Comparison of ENCODE assay signal across 8 mouse cellular contexts in genomic region chr10:67311277-67311959, GRCm38 (mm10). TPM values are rescaled to one million over a fixed set of nuclear protein-coding genes. Genes with fewer than 3 reads are reported as not detected.
A peak's percentile ranks its signal among the peaks of the same experiment; 100 is the strongest.
DNase-seq lines count a peak whose midpoint lies in the region; ATAC-seq and TF ChIP-seq lines count a peak whose summit lies in the region.

No protein-coding gene starts in this region.

- no peaks in the 10 kb centered on the region for H3K9me3 ChIP-seq in MEL (replicated peaks; ENCODE audit: insufficient read depth, low read length)
- H3K9me3 ChIP-seq in limb, embryonic 13.5 days: no peaks in the 10 kb centered on the region
- no peaks in the 10 kb centered on the region for H3K9me3 ChIP-seq in midbrain, embryonic 16.5 days (replicated peaks; ENCODE audit: control insufficient read depth, low read length, poor library complexity, severe bottlenecking)

- peaks cover 0 to 52% of the 10 kb centered on the region in 2 experiments; a peak in 2 of 4 replicates for H3K36me3 ChIP-seq in MEL (ENCODE audit: control insufficient read depth in 1 of 2, insufficient read depth in 2 of 2, low read length in 2 of 2)
- no peaks in the 10 kb centered on the region for H3K36me3 ChIP-seq in kidney, adult 2 months (ENCODE audit: control insufficient read depth, insufficient read depth, low read length)
- no peaks in the 10 kb centered on the region for H3K36me3 ChIP-seq in limb, embryonic 13.5 days
- no peaks in the 10 kb centered on the region for H3K36me3 ChIP-seq in midbrain, embryonic 16.5 days (ENCODE audit: control insufficient read depth, insufficient read depth, low read length)

- TF ChIP-seq EP300 in MEL (IDR thresholded peaks at IDR 0.05; ENCODE audit: low read depth in 1 of 2, low read length in 2 of 2): no peak

- H3K27me3 ChIP-seq in MEL (ENCODE audit: control insufficient read depth in 1 of 2, insufficient read depth in 2 of 2, low read length in 2 of 2): no peaks in the 10 kb centered on the region
- H3K27me3 ChIP-seq in kidney, adult 2 months (replicated peaks; ENCODE audit: control insufficient read depth, insufficient read depth, low read length): no peaks in the 10 kb centered on the region
- H3K27me3 ChIP-seq in limb, embryonic 13.5 days: no peaks in the 10 kb centered on the region
- no peaks in the 10 kb centered on the region for H3K27me3 ChIP-seq in midbrain, embryonic 16.5 days (ENCODE audit: control insufficient read depth, insufficient read depth, low read depth, low read length)

- intact Hi-C loops in gastrocnemius, adult 2 months (cut with DNase I): loop anchor here (1.0 kb wide), 1 partner anchor 46 kb away; no protein-coding TSS in a partner anchor

- peaks cover 22% of the 10 kb centered on the region for H3K79me2 ChIP-seq in MEL (ENCODE audit: control insufficient read depth, insufficient read depth, low read length, poor library complexity)

- no peak overlapping the region for H3K9ac ChIP-seq in MEL (ENCODE audit: control insufficient read depth, low read depth, low read length, poor library complexity, severe bottlenecking)
- H3K9ac ChIP-seq in limb, embryonic 13.5 days: no peak overlapping the region
- H3K9ac ChIP-seq in midbrain, embryonic 16.5 days (ENCODE audit: low read depth, low read length): no peak overlapping the region

- peak; percentile 40 to 67 (median 64) for TF ChIP-seq CTCF in MEL (IDR thresholded peaks at IDR 0.05 in 2 of 3, conservative IDR thresholded peaks at IDR 0.05 in 1 of 3; ENCODE audit: control insufficient read depth in 1 of 3, insufficient read depth in 1 of 3, low read depth in 2 of 3, low read length in 3 of 3, poor library complexity in 1 of 3, severe bottlenecking in 1 of 3)
- peak; percentile 90 for TF ChIP-seq CTCF in gastrocnemius, adult 2 months (IDR thresholded peaks at IDR 0.05)
- peak; percentile 87 for TF ChIP-seq CTCF in kidney, adult 2 months (conservative IDR thresholded peaks at IDR 0.05; ENCODE audit: insufficient read depth, insufficient read length, low read depth, low read length)

- TF ChIP-seq RAD21 in MEL (IDR thresholded peaks at IDR 0.05; ENCODE audit: low read depth, low read length): peak; percentile 54

- ATAC-seq in limb, embryonic 13.5 days (ENCODE audit: low FRiP score, low read depth): peak; percentile 67; the same call in 1 of the 2 replicates
- ATAC-seq in midbrain, embryonic 16.5 days: 0 out of 2 replicates have a peak, but pooled peaks have one; percentile 67

- no peak overlapping the region for H3K4me2 ChIP-seq in limb, embryonic 13.5 days (replicated peaks)
- no peak overlapping the region for H3K4me2 ChIP-seq in midbrain, embryonic 16.5 days (ENCODE audit: low read length)

- 12% methylated on average over 9 of the region's 9 CpGs for WGBS in kidney, adult 2 months
- WGBS in limb, embryonic 13.5 days: 19% methylated on average over 9 of the region's 9 CpGs
- WGBS in midbrain, embryonic 16.5 days: 37% methylated on average over 9 of the region's 9 CpGs

- no peak overlapping the region for H3K4me3 ChIP-seq in MEL (ENCODE audit: control insufficient read depth in 1 of 2, insufficient read depth in 1 of 2, low read depth in 2 of 2, low read length in 2 of 2)
- H3K4me3 ChIP-seq in gastrocnemius, adult 2 months: no peak overlapping the region
- no peak overlapping the region for H3K4me3 ChIP-seq in kidney, adult 2 months (ENCODE audit: insufficient read depth, low read depth, low read length)
- no peak overlapping the region for H3K4me3 ChIP-seq in limb, embryonic 13.5 days
- H3K4me3 ChIP-seq in midbrain, embryonic 16.5 days (ENCODE audit: low read depth, low read length): no peak overlapping the region

- no peaks in the 10 kb centered on the region for H3K4me1 ChIP-seq in MEL (ENCODE audit: control insufficient read depth in 1 of 2, insufficient read depth in 2 of 2, low read length in 2 of 2)
- H3K4me1 ChIP-seq in kidney, adult 2 months (ENCODE audit: control insufficient read depth, insufficient read depth, low read length): no peaks in the 10 kb centered on the region
- H3K4me1 ChIP-seq in limb, embryonic 13.5 days: no peaks in the 10 kb centered on the region
- no peaks in the 10 kb centered on the region for H3K4me1 ChIP-seq in midbrain, embryonic 16.5 days (ENCODE audit: control insufficient read depth, insufficient read depth, low read length)

- no peak overlapping the region for H3K27ac ChIP-seq in MEL (ENCODE audit: control insufficient read depth, low read depth, low read length)
- no peak overlapping the region for H3K27ac ChIP-seq in gastrocnemius, adult 2 months
- H3K27ac ChIP-seq in kidney, adult 2 months (ENCODE audit: insufficient read depth, low read depth, low read length): no peak overlapping the region
- H3K27ac ChIP-seq in limb, embryonic 13.5 days: no peak overlapping the region
- H3K27ac ChIP-seq in midbrain, embryonic 16.5 days (ENCODE audit: low read length): no peak overlapping the region

- no peak for TF ChIP-seq POLR2A in MEL (IDR thresholded peaks at IDR 0.05; ENCODE audit: control insufficient read depth in 1 of 2, insufficient read depth in 1 of 2, low read depth in 1 of 2, low read length in 2 of 2, poor library complexity in 1 of 2)
- TF ChIP-seq POLR2A in kidney, adult 2 months (IDR thresholded peaks at IDR 0.05; ENCODE audit: low read depth, low read length): no peak

- peak; percentile 87 for DNase-seq in 416B (ENCODE audit: low read depth)
- peak; percentile 59 for DNase-seq in MEL (ENCODE audit: low read depth, low spot score)
- peak; percentile 50 to 53 for DNase-seq in cerebellum, postnatal 36 days
- peak; percentile 73 for DNase-seq in gastrocnemius, adult 2 months
- DNase-seq in kidney, adult 2 months: peak; percentile 80
- peak; percentile 37 to 48 for DNase-seq in thymus, postnatal 36 days

TF ChIP-seq in MEL, 35 proteins besides CTCF, POLR2A, EP300 and RAD21:
- TF ChIP-seq MEF2A (IDR thresholded peaks at IDR 0.05; ENCODE audit: extremely low read depth, insufficient replicate concordance, low read depth, low read length, poor library complexity, severe bottlenecking) (no peak), TBP (IDR thresholded peaks at IDR 0.05; ENCODE audit: low read depth, low read length) (no peak), SIN3A (IDR thresholded peaks at IDR 0.05; ENCODE audit: low read length) (no peak), JUND (IDR thresholded peaks at IDR 0.05; ENCODE audit: low read depth, low read length) (no peak), RCOR1 (IDR thresholded peaks at IDR 0.05; ENCODE audit: low read depth, low read length) (no peak), MXI1 (IDR thresholded peaks at IDR 0.05; ENCODE audit: low read depth, low read length) (0 out of 2 replicates have a peak, but pooled peaks have one; percentile 35), SMC3 (IDR thresholded peaks at IDR 0.05; ENCODE audit: low read depth, low read length) (peak; percentile 68), TAL1 (IDR thresholded peaks at IDR 0.05; ENCODE audit: low read length) (no peak), HCFC1 (IDR thresholded peaks at IDR 0.05; ENCODE audit: low read depth, low read length) (no peak), USF2 (IDR thresholded peaks at IDR 0.05; ENCODE audit: borderline replicate concordance in 1 of 2, insufficient read depth in 1 of 2, low read depth in 1 of 2, low read length in 2 of 2) (no peak), ZC3H11A (IDR thresholded peaks at IDR 0.05; ENCODE audit: low read depth, low read length) (peak; percentile 50; the same call in 1 of the 2 replicates), CHD2 (IDR thresholded peaks at IDR 0.05; ENCODE audit: low read length) (no peak), MAZ (IDR thresholded peaks at IDR 0.05; ENCODE audit: low read depth, low read length) (no peak)

RNA-seq across cellular contexts. Expression of gene Nrbf2, which starts 26.3 kb away (rescaled TPM):
- 18.5 and 19.5 TPM in 2 replicates for total RNA-seq in MEL (2012; rRNA removed)
- polyA plus RNA-seq in MEL (2012; ENCODE audit: insufficient read depth in 1 of 2, insufficient read length in 2 of 2, low read depth in 1 of 2, low replicate concordance in 2 of 2, missing spikeins in 1 of 2): 10 to 100 TPM in 1 of 2 experiments, not detected in 1; 38.9 TPM
- 10 to 100 TPM; 13.0 to 13.4 TPM for total RNA-seq in gastrocnemius, adult 2 months (2021)
- polyA plus RNA-seq in kidney, adult 2 months (2012; rRNA removed): 6.8 and 8.6 TPM in 2 replicates
- polyA plus RNA-seq in limb, embryonic 13.5 days (2015; fragmentation: Nextera tagmentation; extraction: Ambion mirVana): 40.9 and 42.2 TPM in 2 replicates
- polyA plus RNA-seq in midbrain, embryonic 16.5 days (2015; fragmentation: Nextera tagmentation; extraction: Ambion mirVana): 41.6 and 41.9 TPM in 2 replicates
